Mouse (Mus musculus): Measurements from ENCODE around the gene Cbr3. TPM values are rescaled to one million over a fixed set of nuclear protein-coding genes. Genes with fewer than 3 reads are reported as not detected.
"Not testable (repeated sequence)": the region's sequence is repeated elsewhere in the genome, so short reads cannot be mapped to it uniquely, and the experiment has no call there.

Gene Cbr3
- total RNA-seq (2021), result 1 to 10 TPM; 3.0 to 3.6 TPM
- long read RNA-seq, experiment 1, partial matches to known transcripts, result 0 of 3 reads
- long read RNA-seq, experiment 1, other reads (novel, unspliced or antisense), result 0 of 3 reads
- long read RNA-seq, experiment 2, partial matches to known transcripts, result 0 of 4 reads
- long read RNA-seq, experiment 2, other reads (novel, unspliced or antisense), result 0 of 4 reads

GRCm38 (mm10) chr16:93682689-93683507 lies at the start of gene Cbr3:
Gene Cbr3 (plus strand): TSS chr16:93683215.
- peak; percentile 83 for DNase-seq
- intact Hi-C loops (cut with DNase I; ENCODE audit: low total_unique reads), result loop anchor here (10.0 kb wide), 1 partner anchor 82 kb away; no protein-coding TSS in a partner anchor

- intact Hi-C loops (cut with DNase I; ENCODE audit: low total_unique reads), result no loop called here
- no peak for DNase-seq
Measured at GRCm38 (mm10) chr16:93644006-93644405, 39.0 kb upstream of the Cbr3 start.

GRCm38 (mm10) chr16:93648441-93649183 lies 34.4 kb upstream of the Cbr3 start:
- intact Hi-C loops (cut with DNase I; ENCODE audit: low total_unique reads), result no loop called here
- DNase-seq, result no peak

GRCm38 (mm10) chr16:93667976-93668375 lies 15.0 kb upstream of the Cbr3 start:
- DNase-seq, result no peak
- intact Hi-C loops (cut with DNase I; ENCODE audit: low total_unique reads), result no loop called here

GRCm38 (mm10) chr16:93669521-93669920 lies 13.5 kb upstream of the Cbr3 start:
- intact Hi-C loops (cut with DNase I; ENCODE audit: low total_unique reads), result no loop called here
- DNase-seq, result no peak

- intact Hi-C loops (cut with DNase I; ENCODE audit: low total_unique reads); DNase-seq: not testable (repeated sequence)
Measured at GRCm38 (mm10) chr16:93670466-93670865, 12.5 kb upstream of the Cbr3 start.

- DNase-seq, result no peak
- intact Hi-C loops (cut with DNase I; ENCODE audit: low total_unique reads), result no loop called here
Measured at GRCm38 (mm10) chr16:93671064-93671463, 12.0 kb upstream of the Cbr3 start.

- DNase-seq, result no peak
- intact Hi-C loops (cut with DNase I; ENCODE audit: low total_unique reads), result no loop called here
Measured at GRCm38 (mm10) chr16:93676376-93676775, 6.6 kb upstream of the Cbr3 start.

GRCm38 (mm10) chr16:93678206-93678605 lies 4.8 kb upstream of the Cbr3 start:
- intact Hi-C loops (cut with DNase I; ENCODE audit: low total_unique reads), result no loop called here
- DNase-seq, result no peak

- DNase-seq, result no peak
- intact Hi-C loops (cut with DNase I; ENCODE audit: low total_unique reads), result no loop called here
Measured at GRCm38 (mm10) chr16:93679165-93679564, 3.9 kb upstream of the Cbr3 start.

- intact Hi-C loops (cut with DNase I; ENCODE audit: low total_unique reads), result loop anchor here (10.0 kb wide), 1 partner anchor 83 kb away; no protein-coding TSS in a partner anchor
- no peak for DNase-seq
Measured at GRCm38 (mm10) chr16:93682156-93682688, 793 bp upstream of the Cbr3 start.

GRCm38 (mm10) chr16:93683508-93684236 lies 657 bp downstream of the Cbr3 start:
- peak; percentile 52 for DNase-seq
- intact Hi-C loops (cut with DNase I; ENCODE audit: low total_unique reads), result loop anchor here (10.0 kb wide), 1 partner anchor 81 kb away; no protein-coding TSS in a partner anchor

GRCm38 (mm10) chr16:93684441-93684840 lies 1.4 kb downstream of the Cbr3 start:
- intact Hi-C loops (cut with DNase I; ENCODE audit: low total_unique reads), result loop anchor here (10.0 kb wide), 1 partner anchor 80 kb away; no protein-coding TSS in a partner anchor
- DNase-seq, result no peak

GRCm38 (mm10) chr16:93685783-93686182 lies 2.8 kb downstream of the Cbr3 start:
- DNase-seq, result not testable (repeated sequence)
- intact Hi-C loops (cut with DNase I; ENCODE audit: low total_unique reads), result loop anchor here (10.0 kb wide), 1 partner anchor 79 kb away; no protein-coding TSS in a partner anchor

GRCm38 (mm10) chr16:93686421-93686820 lies 3.4 kb downstream of the Cbr3 start:
- DNase-seq, result no peak
- intact Hi-C loops (cut with DNase I; ENCODE audit: low total_unique reads), result loop anchor here (10.0 kb wide), 1 partner anchor 78 kb away; no protein-coding TSS in a partner anchor

GRCm38 (mm10) chr16:93686945-93687344 lies 3.9 kb downstream of the Cbr3 start:
- intact Hi-C loops (cut with DNase I; ENCODE audit: low total_unique reads), result loop anchor here (10.0 kb wide), 1 partner anchor 78 kb away; no protein-coding TSS in a partner anchor
- no peak for DNase-seq

GRCm38 (mm10) chr16:93691206-93691841 lies 8.3 kb downstream of the Cbr3 start:
- DNase-seq, result no peak
- intact Hi-C loops (cut with DNase I; ENCODE audit: low total_unique reads), result no loop called here

GRCm38 (mm10) chr16:93692744-93693143 lies 9.7 kb downstream of the Cbr3 start:
- DNase-seq, result no peak
- intact Hi-C loops (cut with DNase I; ENCODE audit: low total_unique reads), result no loop called here

All from gastrocnemius, postnatal 14 days (tissue).